Mouse (Mus musculus) C2C12 (cell line): ENCODE measurements around the gene Fam3c.

Experiments used
- CTCF ChIP-seq: IDR thresholded peaks from one replicate; pipeline ENCODE4 v1.5.1; 2011; ENCODE audit not compliant: control insufficient read depth, insufficient read depth, insufficient read length
- MAX ChIP-seq: IDR thresholded peaks from one replicate; pipeline ENCODE4 v1.6.1; 2011; ENCODE audit warnings: mild to moderate bottlenecking, control low read depth
- MYOD1 ChIP-seq: IDR thresholded peaks from one replicate; pipeline ENCODE4 v1.6.1; 2011; ENCODE audit warnings: low read depth; ENCODE audit not compliant: control insufficient read depth, insufficient read length
- MYOG ChIP-seq: IDR thresholded peaks from one replicate; pipeline ENCODE4 v1.6.1; 2011; ENCODE audit not compliant: control insufficient read depth, insufficient read length; ENCODE audit errors: extremely low read depth

DNA sequence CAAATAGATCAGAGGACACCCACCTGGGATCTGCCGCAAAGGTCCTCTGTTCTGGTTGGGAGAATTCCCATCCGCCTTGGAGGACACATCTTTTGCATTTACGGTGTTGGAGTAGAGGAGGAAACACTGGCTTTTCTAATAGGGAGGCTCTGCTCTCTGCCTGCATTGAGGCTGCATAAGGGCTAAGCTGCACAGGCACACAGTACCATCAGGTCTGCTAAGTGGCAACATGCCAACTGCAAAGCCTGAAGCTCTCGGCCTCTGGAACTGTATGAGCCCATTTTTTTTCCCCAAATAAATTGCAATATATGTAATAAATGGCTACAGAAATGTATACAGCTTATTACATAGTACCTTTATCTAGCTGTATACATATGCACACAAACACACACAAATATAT lies 7.9 kb downstream of the Fam3c start:
- TF ChIP-seq MAX (no peak), CTCF (no peak), MYOG (no peak), MYOD1 (no peak)
